Mouse (Mus musculus) ES-E14 (cell line): ENCODE data around the gene Usp32. TPM values are rescaled to one million over a fixed set of nuclear protein-coding genes. Genes with fewer than 3 reads are reported as not detected.

Source experiments
- DNase-seq: peaks from one replicate; pipeline ENCODE4 v3.0.0-alpha.2; 2013; ENCODE audit warnings: low read depth, low spot score
- H3K27ac ChIP-seq: 2 replicates; pipeline ENCODE4 v1.5.1; 2012; ENCODE audit warnings: low read depth, mild to moderate bottlenecking, low read length, moderate library complexity, mixed read lengths; ENCODE audit not compliant: poor library complexity, insufficient read depth, severe bottlenecking
- H3K36me3 ChIP-seq: 2 replicates; pipeline ENCODE4 v1.6.1; 2012; ENCODE audit warnings: mild to moderate bottlenecking, low read length, moderate library complexity, mixed read lengths; ENCODE audit not compliant: control insufficient read depth, poor library complexity, insufficient read depth, severe bottlenecking
- H3K4me1 ChIP-seq, 2 experiments: fragments of 150-350 bp in 1 of 2; sonication (generic) in 1 of 2; 2 replicates each; pipeline ENCODE4 v1.6.1; 2012; ENCODE audit warnings: low read length in 2 of 2, mild to moderate bottlenecking in 1 of 2, mixed read lengths in 1 of 2; ENCODE audit not compliant: control insufficient read depth in 2 of 2, insufficient read depth in 2 of 2, poor library complexity in 1 of 2
- H3K4me3 ChIP-seq, 2 experiments: fragments of 150-350 bp in 1 of 2; sonication (generic) in 1 of 2; 2 replicates each; pipeline ENCODE4 v1.5.1; 2012; ENCODE audit warnings: low read length in 2 of 2, low read depth in 1 of 2, mild to moderate bottlenecking in 1 of 2, mixed read lengths in 1 of 2; ENCODE audit not compliant: insufficient read depth in 1 of 2, poor library complexity in 1 of 2, severe bottlenecking in 1 of 2
- H3K9ac ChIP-seq: 2 replicates; pipeline ENCODE4 v1.6.1; 2012; ENCODE audit warnings: low read depth, mild to moderate bottlenecking, low read length, mixed read lengths; ENCODE audit not compliant: poor library complexity, insufficient read depth, severe bottlenecking
- H3K9me3 ChIP-seq: fragments of 150-350 bp; sonication (generic); 2 replicates; pipeline ENCODE4 v1.6.1; 2012; ENCODE audit warnings: low read depth, mild to moderate bottlenecking, low read length; ENCODE audit not compliant: control insufficient read depth, insufficient read depth
- CHD2 ChIP-seq: IDR thresholded peaks from 2 replicates; pipeline ENCODE4 v1.6.1; 2014; ENCODE audit warnings: mild to moderate bottlenecking, low read depth, low read length, inconsistent platforms
- HCFC1 ChIP-seq: IDR thresholded peaks from 2 replicates; pipeline ENCODE4 v1.6.1; 2012; ENCODE audit warnings: low read length, inconsistent platforms, borderline replicate concordance; ENCODE audit not compliant: insufficient read depth
- MAFK ChIP-seq: IDR thresholded peaks from 2 replicates; pipeline ENCODE4 v1.6.1; 2014; ENCODE audit warnings: mild to moderate bottlenecking, low read depth, low read length, inconsistent platforms; ENCODE audit not compliant: insufficient read depth
- ZC3H11A ChIP-seq: IDR thresholded peaks from 2 replicates; pipeline ENCODE4 v1.6.1; 2012; ENCODE audit warnings: low read depth, mild to moderate bottlenecking, inconsistent platforms, low read length, borderline replicate concordance
- ZNF384 ChIP-seq: IDR thresholded peaks from 2 replicates; pipeline ENCODE4 v1.6.1; 2012; ENCODE audit warnings: low read depth, low read length, inconsistent platforms
- in situ Hi-C, 2 experiments: fragments of 600-800 bp; cut with MboI; formaldehyde crosslinking; loops; one replicate each; pipeline ENCODE4 v1.15.1; 2025; ENCODE audit warnings: low sequenced_read_pairs in 2 of 2, inconsistent platforms in 1 of 2; ENCODE audit not compliant: unreplicated experiment in 2 of 2
- total RNA-seq: library from RNA; depleted of rRNA; stranded (reverse); fragments of 300-350 nt; gene quantifications from 2 replicates; pipeline ENCODE4 v1.2.3, GENCODE M21; 2012

The Usp32 gene
- total RNA-seq, 1 experiment = 20.1 TPM

GRCm38 (mm10) chr11:85056901-85057300, 83.1 kb downstream of the Usp32 start:
- Histone ChIP-seq H3K9ac (no peak overlapping the region), H3K27ac (no peak overlapping the region), H3K4me1 (no peaks in the 10 kb centered on the region), H3K9me3 (peaks cover 8% of the 10 kb centered on the region), H3K36me3 (no peaks in the 10 kb centered on the region), H3K4me3 (no peak overlapping the region)
- no peak for DNase-seq
- no peak for TF ChIP-seq CHD2
- TF ChIP-seq ZNF384 = no peak
- TF ChIP-seq MAFK = no peak
- no peak for TF ChIP-seq ZC3H11A
- in situ Hi-C loops = no loop called here

- no peak for TF ChIP-seq CHD2
- no peak for TF ChIP-seq HCFC1
- TF ChIP-seq ZC3H11A = no peak
- no peak for TF ChIP-seq ZNF384
- TF ChIP-seq MAFK = no peak
- no peak for DNase-seq
- Histone ChIP-seq H3K9ac (no peak overlapping the region), H3K4me3 (no peak overlapping the region), H3K4me1 (no peaks in the 10 kb centered on the region), H3K27ac (no peak overlapping the region), H3K36me3 (no peaks in the 10 kb centered on the region), H3K9me3 (0 out of 2 replicates have a peak, but pooled peaks cover 2% of the 10 kb centered on the region)
- in situ Hi-C loops = no loop called here
Measured at GRCm38 (mm10) chr11:85055561-85055960, 84.4 kb downstream of the Usp32 start.

GRCm38 (mm10) chr11:85039256-85039655, 100.7 kb downstream of the Usp32 start:
- Histone ChIP-seq H3K27ac (no peak overlapping the region), H3K4me3 (no peak overlapping the region), H3K9me3 (no peaks in the 10 kb centered on the region), H3K9ac (no peak overlapping the region), H3K4me1 (no peaks in the 10 kb centered on the region), H3K36me3 (no peaks in the 10 kb centered on the region)
- TF ChIP-seq ZNF384 (peak; percentile 74; the same call in 1 of the 2 replicates), ZC3H11A (no peak), CHD2 (no peak), HCFC1 (no peak), MAFK (no peak)
- in situ Hi-C loops = no loop called here
- DNase-seq = no peak

GRCm38 (mm10) chr11:85013121-85013520, 126.8 kb downstream of the Usp32 start:
- DNase-seq = no peak
- H3K4me3 ChIP-seq = no peak overlapping the region
- H3K27ac ChIP-seq = no peak overlapping the region
- no peaks in the 10 kb centered on the region for H3K9me3 ChIP-seq
- no peaks in the 10 kb centered on the region for H3K36me3 ChIP-seq
- H3K9ac ChIP-seq = no peak overlapping the region
- in situ Hi-C loops = no loop called here
- H3K4me1 ChIP-seq = no peaks in the 10 kb centered on the region
- TF ChIP-seq ZNF384 = no peak
- TF ChIP-seq HCFC1 = no peak
- no peak for TF ChIP-seq ZC3H11A
- TF ChIP-seq CHD2 = no peak
- TF ChIP-seq MAFK = no peak

- no peak for DNase-seq
- no peaks in the 10 kb centered on the region for H3K36me3 ChIP-seq
- TF ChIP-seq HCFC1 (no peak), CHD2 (no peak), ZNF384 (no peak), MAFK (no peak), ZC3H11A (no peak)
- no peaks in the 10 kb centered on the region for H3K9me3 ChIP-seq
- no peak overlapping the region for H3K9ac ChIP-seq
- H3K27ac ChIP-seq = no peak overlapping the region
- in situ Hi-C loops = no loop called here
- no peaks in the 10 kb centered on the region for H3K4me1 ChIP-seq
- no peak overlapping the region for H3K4me3 ChIP-seq
Measured at GRCm38 (mm10) chr11:85003566-85003965, 136.4 kb downstream of the Usp32 start.
